Mouse (Mus musculus) midbrain, embryonic 15.5 days (tissue): ENCODE results near the gene Olfr557. TPM values are rescaled to one million over a fixed set of nuclear protein-coding genes. Genes with fewer than 3 reads are reported as not detected.

Experiments used
- ATAC-seq: fragments of 200-750 bp; cut with Nextera tagmentation; replicated peaks from 2 replicates; pipeline ENCODE4 v1.8.0; 2017; ENCODE audit warnings: moderate TSS enrichment
- H3K27ac ChIP-seq: fragments of 300-500 bp; sonication (generic); 2 replicates; pipeline ENCODE4 v1.5.1; 2015; ENCODE audit warnings: mild to moderate bottlenecking, inconsistent platforms
- H3K27me3 ChIP-seq: fragments of 300-500 bp; sonication (generic); replicated peaks from 2 replicates; pipeline ENCODE4 v1.6.1; 2015; ENCODE audit warnings: inconsistent platforms
- H3K36me3 ChIP-seq: fragments of 300-500 bp; sonication (generic); replicated peaks from 2 replicates; pipeline ENCODE4 v1.6.1; 2015; ENCODE audit warnings: inconsistent platforms
- H3K4me1 ChIP-seq: fragments of 300-500 bp; sonication (generic); 2 replicates; pipeline ENCODE4 v1.6.1; 2015; ENCODE audit warnings: inconsistent platforms
- H3K4me2 ChIP-seq: fragments of 300-500 bp; sonication (generic); 2 replicates; pipeline ENCODE4 v1.6.1; 2015; ENCODE audit warnings: inconsistent platforms, mild to moderate bottlenecking, moderate library complexity
- H3K4me3 ChIP-seq: fragments of 300-500 bp; sonication (generic); 2 replicates; pipeline ENCODE4 v1.5.1; 2015; ENCODE audit warnings: mild to moderate bottlenecking, inconsistent platforms
- H3K9ac ChIP-seq: fragments of 300-500 bp; sonication (generic); 2 replicates; pipeline ENCODE4 v1.6.1; 2015; ENCODE audit warnings: mild to moderate bottlenecking, inconsistent platforms
- H3K9me3 ChIP-seq: fragments of 300-500 bp; sonication (generic); 2 replicates; pipeline ENCODE4 v1.6.1; 2016; ENCODE audit warnings: inconsistent platforms
- WGBS: fragments of 180-500 bp; shearing (Covaris S2); methylation state at CpG from one replicate; pipeline ENCODE4 v1.1.7; 2015; ENCODE audit warnings: mixed read lengths; 5-methylcytosine and 5-hydroxymethylcytosine counted together
- polyA plus RNA-seq: library from polyadenylated mRNA; unstranded; fragments of >200 nt; fragmentation: Nextera tagmentation; extraction: Ambion mirVana; gene quantifications from 2 replicates; pipeline ENCODE4 v1.2.1, GENCODE M21; 2015

Olfr557 gene
- polyA plus RNA-seq = not detected in 2 replicates

GRCm38 (mm10) chr7:102695358-102696125 lies at the start of gene Olfr557:
TSS of gene Olfr557 (plus strand) at chr7:102695910.
- no peaks in the 10 kb centered on the region for H3K27me3 ChIP-seq
- no peak within 1 kb of the TSS for H3K4me2 ChIP-seq
- no peaks in the 10 kb centered on the region for H3K9me3 ChIP-seq
- no peaks in the 10 kb centered on the region for H3K36me3 ChIP-seq
- no peak within 1 kb of the TSS for H3K27ac ChIP-seq
- H3K4me3 ChIP-seq = no peak within 1 kb of the TSS
- no peak for ATAC-seq
- WGBS = 81% methylated on average over 5 of the region's 5 CpGs
- no peak within 1 kb of the TSS for H3K9ac ChIP-seq
- H3K4me1 ChIP-seq = no peaks in the 10 kb centered on the region

- no peak within 1 kb of the TSS for H3K4me3 ChIP-seq
- H3K9ac ChIP-seq = no peak within 1 kb of the TSS
- no peak within 1 kb of the TSS for H3K4me2 ChIP-seq
- H3K4me1 ChIP-seq = no peaks in the 10 kb centered on the region
- no peaks in the 10 kb centered on the region for H3K9me3 ChIP-seq
- H3K27ac ChIP-seq = no peak within 1 kb of the TSS
- no peaks in the 10 kb centered on the region for H3K36me3 ChIP-seq
- no peak for ATAC-seq
- 78% methylated on average over 1 of the region's 1 CpGs for WGBS
- no peaks in the 10 kb centered on the region for H3K27me3 ChIP-seq
Observed at GRCm38 (mm10) chr7:102658523-102658922, 37.2 kb upstream of the Olfr557 start, which contains the start of gene Olfr555. TSS of gene Olfr555 (plus strand) at chr7:102658823.

- Histone ChIP-seq H3K4me1 (no peaks in the 10 kb centered on the region), H3K27ac (no peak within 1 kb of the TSS), H3K4me2 (no peak within 1 kb of the TSS), H3K27me3 (no peaks in the 10 kb centered on the region), H3K9ac (no peak within 1 kb of the TSS), H3K36me3 (no peaks in the 10 kb centered on the region), H3K4me3 (no peak within 1 kb of the TSS), H3K9me3 (no peaks in the 10 kb centered on the region)
- WGBS = 43% methylated on average over 3 of the region's 3 CpGs
- no peak for ATAC-seq
Observed at GRCm38 (mm10) chr7:102664599-102664998, 31.1 kb upstream of the Olfr557 start, which contains the start of gene Olfr556. TSS of gene Olfr556 (plus strand) at chr7:102664899.

- Histone ChIP-seq H3K9ac (no peak overlapping the region), H3K27ac (no peak overlapping the region), H3K4me3 (no peak overlapping the region), H3K27me3 (no peaks in the 10 kb centered on the region), H3K9me3 (no peaks in the 10 kb centered on the region), H3K4me1 (no peaks in the 10 kb centered on the region), H3K4me2 (no peak overlapping the region), H3K36me3 (no peaks in the 10 kb centered on the region)
- 31% methylated on average over 2 of the region's 2 CpGs for WGBS
- no peak for ATAC-seq
Observed at GRCm38 (mm10) chr7:102665378-102665777, 30.3 kb upstream of the Olfr557 start.

- no peak overlapping the region for H3K4me3 ChIP-seq
- WGBS = 71% methylated on average over 2 of the region's 2 CpGs
- H3K27ac ChIP-seq = no peak overlapping the region
- H3K9me3 ChIP-seq = no peaks in the 10 kb centered on the region
- no peak for ATAC-seq
- H3K27me3 ChIP-seq = no peaks in the 10 kb centered on the region
- no peak overlapping the region for H3K9ac ChIP-seq
- no peaks in the 10 kb centered on the region for H3K4me1 ChIP-seq
- no peaks in the 10 kb centered on the region for H3K36me3 ChIP-seq
- H3K4me2 ChIP-seq = no peak overlapping the region
Observed at GRCm38 (mm10) chr7:102676225-102676624, 19.5 kb upstream of the Olfr557 start.

- no peaks in the 10 kb centered on the region for H3K27me3 ChIP-seq
- no peaks in the 10 kb centered on the region for H3K9me3 ChIP-seq
- no peaks in the 10 kb centered on the region for H3K36me3 ChIP-seq
- H3K4me2 ChIP-seq = no peak overlapping the region
- H3K9ac ChIP-seq = no peak overlapping the region
- no peak overlapping the region for H3K4me3 ChIP-seq
- 91% methylated on average over 1 of the region's 1 CpGs for whole genome bisulfite sequencing
- H3K4me1 ChIP-seq = no peaks in the 10 kb centered on the region
- no peak overlapping the region for H3K27ac ChIP-seq
- ATAC-seq = no peak
Observed at GRCm38 (mm10) chr7:102681916-102682315, 13.8 kb upstream of the Olfr557 start.

- peak; percentile 100 for ATAC-seq
- 0% methylated on average over 40 of the region's 40 CpGs for WGBS
- H3K4me2 ChIP-seq = peak within 1 kb of the TSS; percentile 71
- peak within 1 kb of the TSS; percentile 77 for H3K27ac ChIP-seq
- peak within 1 kb of the TSS; percentile 66 for H3K9ac ChIP-seq
- H3K9me3 ChIP-seq = no peaks in the 10 kb centered on the region
- peaks cover 6% of the 10 kb centered on the region for H3K4me1 ChIP-seq
- H3K36me3 ChIP-seq = no peaks in the 10 kb centered on the region
- H3K4me3 ChIP-seq = peak within 1 kb of the TSS; percentile 59
- H3K27me3 ChIP-seq = no peaks in the 10 kb centered on the region
Observed at GRCm38 (mm10) chr7:102686944-102687501, 8.7 kb upstream of the Olfr557 start, which contains the start of gene Trim68. TSS of gene Trim68 (minus strand) at chr7:102687327.

GRCm38 (mm10) chr7:102698461-102698860 lies 2.8 kb downstream of the Olfr557 start:
- H3K9ac ChIP-seq = no peak overlapping the region
- H3K4me3 ChIP-seq = no peak overlapping the region
- 87% methylated on average over 7 of the region's 7 CpGs for WGBS
- H3K27ac ChIP-seq = no peak overlapping the region
- no peaks in the 10 kb centered on the region for H3K9me3 ChIP-seq
- H3K27me3 ChIP-seq = no peaks in the 10 kb centered on the region
- H3K4me2 ChIP-seq = no peak overlapping the region
- ATAC-seq = no peak
- no peaks in the 10 kb centered on the region for H3K36me3 ChIP-seq
- no peaks in the 10 kb centered on the region for H3K4me1 ChIP-seq

GRCm38 (mm10) chr7:102701915-102702314 lies 6.2 kb downstream of the Olfr557 start, which contains the start of gene Olfr558:
TSS of gene Olfr558 (plus strand) at chr7:102702215.
- H3K9ac ChIP-seq = no peak within 1 kb of the TSS
- H3K27me3 ChIP-seq = no peaks in the 10 kb centered on the region
- no peak within 1 kb of the TSS for H3K27ac ChIP-seq
- no peak within 1 kb of the TSS for H3K4me2 ChIP-seq
- H3K36me3 ChIP-seq = no peaks in the 10 kb centered on the region
- H3K4me3 ChIP-seq = no peak within 1 kb of the TSS
- no peak for ATAC-seq
- no peaks in the 10 kb centered on the region for H3K9me3 ChIP-seq
- H3K4me1 ChIP-seq = no peaks in the 10 kb centered on the region

GRCm38 (mm10) chr7:102718970-102719369 lies 23.3 kb downstream of the Olfr557 start, which contains the start of gene Olfr33:
TSS of gene Olfr33 (minus strand) at chr7:102719070.
- Histone ChIP-seq H3K27ac (no peak within 1 kb of the TSS), H3K9ac (no peak within 1 kb of the TSS), H3K4me1 (no peaks in the 10 kb centered on the region), H3K36me3 (no peaks in the 10 kb centered on the region), H3K9me3 (no peaks in the 10 kb centered on the region), H3K4me3 (no peak within 1 kb of the TSS), H3K4me2 (no peak within 1 kb of the TSS), H3K27me3 (no peaks in the 10 kb centered on the region)
- 38% methylated on average over 1 of the region's 1 CpGs for WGBS
- ATAC-seq = no peak

- H3K4me3 ChIP-seq = no peak within 1 kb of the TSS
- no peaks in the 10 kb centered on the region for H3K27me3 ChIP-seq
- H3K4me1 ChIP-seq = no peaks in the 10 kb centered on the region
- H3K4me2 ChIP-seq = no peak within 1 kb of the TSS
- H3K9ac ChIP-seq = no peak within 1 kb of the TSS
- no peaks in the 10 kb centered on the region for H3K9me3 ChIP-seq
- H3K27ac ChIP-seq = no peak within 1 kb of the TSS
- H3K36me3 ChIP-seq = no peaks in the 10 kb centered on the region
- ATAC-seq = no peak
Observed at GRCm38 (mm10) chr7:102727391-102727790, 31.7 kb downstream of the Olfr557 start, which contains the start of gene Olfr559. TSS of gene Olfr559 (minus strand) at chr7:102727491.

- Histone ChIP-seq H3K9me3 (no peaks in the 10 kb centered on the region), H3K27ac (no peak overlapping the region), H3K9ac (no peak overlapping the region), H3K27me3 (no peaks in the 10 kb centered on the region), H3K4me3 (no peak overlapping the region), H3K4me1 (no peaks in the 10 kb centered on the region), H3K4me2 (no peak overlapping the region), H3K36me3 (no peaks in the 10 kb centered on the region)
- 79% methylated on average over 1 of the region's 1 CpGs for WGBS
- no peak for ATAC-seq
Observed at GRCm38 (mm10) chr7:102733793-102734192, 38.1 kb downstream of the Olfr557 start.
